In genomic region chr15:11008756-11009155, GRCm38 (mm10) we compare ENCODE assay signal across 12 mouse cellular contexts. TPM values are rescaled to one million over a fixed set of nuclear protein-coding genes. Genes with fewer than 3 reads are reported as not detected.
A peak's percentile ranks its signal among the peaks of the same experiment; 100 is the strongest.
DNase-seq lines count a peak whose midpoint lies in the region; ATAC-seq and TF ChIP-seq lines count a peak whose summit lies in the region.
"Had no signal": no experiment of that assay in that cellular context is flagged by ENCODE, and none has a peak within 500 bp of the region (broad histone marks: within the 10 kb centered on the region; RNA-seq: fewer than 3 reads in every experiment).

No protein-coding gene starts in this region.

- intact Hi-C loops in left cerebral cortex, postnatal 14 days (cut with DNase I), result no loop called here

- no peak for TF ChIP-seq EP300 in ES-Bruce4 (IDR thresholded peaks at IDR 0.05; ENCODE audit: insufficient read depth, low read depth, low read length)

- no peaks in the 10 kb centered on the region for H3K9me3 ChIP-seq in forebrain, embryonic 15.5 days
- H3K9me3 ChIP-seq in forebrain, embryonic 12.5 days, result no peaks in the 10 kb centered on the region
- no peaks in the 10 kb centered on the region for H3K9me3 ChIP-seq in kidney, embryonic 16.5 days (ENCODE audit: low read length)
- H3K9me3 ChIP-seq in ES-Bruce4 (replicated peaks; ENCODE audit: control insufficient read depth, insufficient read depth, low read length, poor library complexity, severe bottlenecking), result no peaks in the 10 kb centered on the region
- H3K9me3 ChIP-seq: G1E; heart, embryonic 15.5 days had no signal

- H3K4me1 ChIP-seq in forebrain, embryonic 15.5 days, result no peaks in the 10 kb centered on the region
- no peaks in the 10 kb centered on the region for H3K4me1 ChIP-seq in forebrain, embryonic 12.5 days
- H3K4me1 ChIP-seq in kidney, embryonic 16.5 days (ENCODE audit: insufficient read depth, low read length), result no peaks in the 10 kb centered on the region
- H3K4me1 ChIP-seq in ES-Bruce4 (ENCODE audit: control insufficient read depth, insufficient read depth, low read length), result no peaks in the 10 kb centered on the region
- H3K4me1 ChIP-seq: heart, embryonic 15.5 days had no signal

- TF ChIP-seq CTCF in ES-Bruce4 (IDR thresholded peaks at IDR 0.05; ENCODE audit: low read depth, low read length), result peak; percentile 35

- WGBS in forebrain, embryonic 15.5 days, result 23% methylated on average over 5 of the region's 5 CpGs
- 23% methylated on average over 5 of the region's 5 CpGs for WGBS in forebrain, embryonic 12.5 days
- WGBS in kidney, embryonic 16.5 days, result 18% methylated on average over 5 of the region's 5 CpGs

- no peak overlapping the region for H3K9ac ChIP-seq in forebrain, embryonic 15.5 days (replicated peaks)
- H3K9ac ChIP-seq in forebrain, embryonic 12.5 days, result no peak overlapping the region
- H3K9ac ChIP-seq in kidney, embryonic 16.5 days (replicated peaks; ENCODE audit: low read length), result no peak overlapping the region
- no peak overlapping the region for H3K9ac ChIP-seq in ES-Bruce4 (ENCODE audit: low read depth, poor library complexity, severe bottlenecking)
- H3K9ac ChIP-seq: heart, embryonic 15.5 days had no signal

- peak; percentile 55; the same call in 1 of the 2 replicates for ATAC-seq in forebrain, embryonic 15.5 days (replicated peaks)
- no peak for ATAC-seq in forebrain, embryonic 12.5 days (ENCODE audit: low FRiP score)
- no peak for ATAC-seq in kidney, embryonic 16.5 days (ENCODE audit: low FRiP score, low TSS enrichment)

- H3K27ac ChIP-seq in forebrain, embryonic 15.5 days (replicated peaks), result no peak overlapping the region
- no peak overlapping the region for H3K27ac ChIP-seq in forebrain, embryonic 12.5 days
- H3K27ac ChIP-seq in kidney, embryonic 16.5 days (ENCODE audit: low read length), result no peak overlapping the region
- H3K27ac ChIP-seq in ES-Bruce4 (ENCODE audit: insufficient read depth, low read length), result no peak overlapping the region
- H3K27ac ChIP-seq: heart, embryonic 15.5 days had no signal

- no peak overlapping the region for H3K4me3 ChIP-seq in forebrain, embryonic 15.5 days
- H3K4me3 ChIP-seq in forebrain, embryonic 12.5 days (replicated peaks), result no peak overlapping the region
- H3K4me3 ChIP-seq in kidney, embryonic 16.5 days (ENCODE audit: low read length), result no peak overlapping the region
- H3K4me3 ChIP-seq in ES-Bruce4 (ENCODE audit: low read depth, low read length), result no peak overlapping the region
- H3K4me3 ChIP-seq: heart, embryonic 15.5 days had no signal

- no peak for TF ChIP-seq POLR2A in ES-Bruce4 (IDR thresholded peaks at IDR 0.05; ENCODE audit: insufficient read depth, low read length)

- H3K4me2 ChIP-seq in forebrain, embryonic 15.5 days (replicated peaks), result no peak overlapping the region
- no peak overlapping the region for H3K4me2 ChIP-seq in forebrain, embryonic 12.5 days
- H3K4me2 ChIP-seq in kidney, embryonic 16.5 days (replicated peaks; ENCODE audit: low read depth, low read length), result no peak overlapping the region
- H3K4me2 ChIP-seq: heart, embryonic 15.5 days had no signal

- no peaks in the 10 kb centered on the region for H3K27me3 ChIP-seq in forebrain, embryonic 15.5 days
- H3K27me3 ChIP-seq in forebrain, embryonic 12.5 days, result no peaks in the 10 kb centered on the region
- H3K27me3 ChIP-seq in kidney, embryonic 16.5 days (ENCODE audit: insufficient read depth, low read length), result no peaks in the 10 kb centered on the region
- H3K27me3 ChIP-seq in ES-Bruce4 (ENCODE audit: control insufficient read depth, insufficient read depth, low read length, poor library complexity, severe bottlenecking), result no peaks in the 10 kb centered on the region; the same call in 1 of the 2 replicates

- peak; percentile 53 for DNase-seq in kidney, postnatal 14 days
- DNase-seq in fibroblast of lung, adult 2 months (ENCODE audit: low read depth), result peak; percentile 12
- DNase-seq in adrenal gland, adult 2 months, result no peak
- no peak for DNase-seq in left cerebral cortex, postnatal 14 days (ENCODE audit: low spot score in 2 of 2)
- DNase-seq: right cerebral cortex, adult 18-20 months had no signal

- H3K36me3 ChIP-seq in forebrain, embryonic 15.5 days, result no peaks in the 10 kb centered on the region
- H3K36me3 ChIP-seq in forebrain, embryonic 12.5 days (replicated peaks), result no peaks in the 10 kb centered on the region
- no peaks in the 10 kb centered on the region for H3K36me3 ChIP-seq in kidney, embryonic 16.5 days (ENCODE audit: insufficient read depth, low read length)
- no peaks in the 10 kb centered on the region for H3K36me3 ChIP-seq in ES-Bruce4 (ENCODE audit: control insufficient read depth, insufficient read depth, low read length, poor library complexity, severe bottlenecking)
- H3K36me3 ChIP-seq: G1E; heart, embryonic 15.5 days had no signal

RNA-seq across cellular contexts. Expression of gene Slc45a2, which starts 8.2 kb away (rescaled TPM):
- 0.11 TPM in 1 of 2 replicates, not detected in the other for polyA plus RNA-seq in forebrain, embryonic 15.5 days (2015; fragmentation: Nextera tagmentation; extraction: Ambion mirVana)
- polyA plus RNA-seq in forebrain, embryonic 12.5 days (2016; fragmentation: Nextera tagmentation; extraction: Ambion mirVana), result 0.13 and 0.17 TPM in 2 replicates
- 0.05 TPM in 1 of 2 replicates, not detected in the other for polyA plus RNA-seq in kidney, embryonic 16.5 days (2015; fragmentation: Nextera tagmentation; extraction: Ambion mirVana)
- not detected in 2 replicates for polyA plus RNA-seq in ES-Bruce4 (2011; ENCODE audit: insufficient read depth, insufficient read length, low read depth, missing spikeins)
- not detected for total RNA-seq in adrenal gland, adult 2 months (2021)
- 0.04 TPM in 1 of 2 replicates, not detected in the other for polyA plus RNA-seq in adrenal gland, adult 2 months (2012; rRNA removed)
- not detected for total RNA-seq in left cerebral cortex, postnatal 14 days (2021)
- polyA plus RNA-seq: G1E; liver, embryonic 16.5 days had no signal

RNA-seq across cellular contexts. Expression of gene Amacr, which starts 27.2 kb away (rescaled TPM):
- 7.9 and 11.0 TPM in 2 replicates for polyA plus RNA-seq in forebrain, embryonic 15.5 days (2015; fragmentation: Nextera tagmentation; extraction: Ambion mirVana)
- 5.5 and 10.0 TPM in 2 replicates for polyA plus RNA-seq in forebrain, embryonic 12.5 days (2016; fragmentation: Nextera tagmentation; extraction: Ambion mirVana)
- 37.1 and 44.4 TPM in 2 replicates for polyA plus RNA-seq in kidney, embryonic 16.5 days (2015; fragmentation: Nextera tagmentation; extraction: Ambion mirVana)
- polyA plus RNA-seq in ES-Bruce4 (2011; ENCODE audit: insufficient read depth, insufficient read length, low read depth, missing spikeins), result 11.8 and 15.0 TPM in 2 replicates
- total RNA-seq in adrenal gland, adult 2 months (2021), result 10 to 100 TPM; 18.9 to 22.0 TPM
- polyA plus RNA-seq in adrenal gland, adult 2 months (2012; rRNA removed), result 7.5 and 9.5 TPM in 2 replicates
- total RNA-seq in left cerebral cortex, postnatal 14 days (2021), result 10 to 100 TPM in 1 of 2 experiments, 1 to 10 TPM in 1; 8.3 to 10.2 TPM

RNA-seq across cellular contexts. Expression of gene Rxfp3, which starts 29.0 kb away (rescaled TPM):
- polyA plus RNA-seq in forebrain, embryonic 15.5 days (2015; fragmentation: Nextera tagmentation; extraction: Ambion mirVana), result 1.8 and 2.1 TPM in 2 replicates
- 1.9 and 2.5 TPM in 2 replicates for polyA plus RNA-seq in forebrain, embryonic 12.5 days (2016; fragmentation: Nextera tagmentation; extraction: Ambion mirVana)
- 0.33 and 0.37 TPM in 2 replicates for polyA plus RNA-seq in kidney, embryonic 16.5 days (2015; fragmentation: Nextera tagmentation; extraction: Ambion mirVana)
- polyA plus RNA-seq in ES-Bruce4 (2011; ENCODE audit: insufficient read depth, insufficient read length, low read depth, missing spikeins), result not detected in 2 replicates
- not detected for total RNA-seq in adrenal gland, adult 2 months (2021)
- not detected in 2 replicates for polyA plus RNA-seq in adrenal gland, adult 2 months (2012; rRNA removed)
- total RNA-seq in left cerebral cortex, postnatal 14 days (2021), result 1 to 10 TPM; 3.7 to 4.7 TPM
- total RNA-seq: G1E had no signal
- polyA plus RNA-seq: G1E; liver, embryonic 16.5 days had no signal

RNA-seq across cellular contexts. Expression of gene Adamts12, which starts 55.8 kb away (rescaled TPM):
- polyA plus RNA-seq in forebrain, embryonic 15.5 days (2015; fragmentation: Nextera tagmentation; extraction: Ambion mirVana), result 0.74 and 1.0 TPM in 2 replicates
- polyA plus RNA-seq in forebrain, embryonic 12.5 days (2016; fragmentation: Nextera tagmentation; extraction: Ambion mirVana), result 1.7 and 3.2 TPM in 2 replicates
- 3.6 and 3.8 TPM in 2 replicates for polyA plus RNA-seq in kidney, embryonic 16.5 days (2015; fragmentation: Nextera tagmentation; extraction: Ambion mirVana)
- 0.93 and 1.0 TPM in 2 replicates for polyA plus RNA-seq in ES-Bruce4 (2011; ENCODE audit: insufficient read depth, insufficient read length, low read depth, missing spikeins)
- total RNA-seq in adrenal gland, adult 2 months (2021), result 1 to 10 TPM; 3.8 to 4.0 TPM
- 0.40 and 0.48 TPM in 2 replicates for polyA plus RNA-seq in adrenal gland, adult 2 months (2012; rRNA removed)
- 1 to 10 TPM; 2.3 TPM for total RNA-seq in left cerebral cortex, postnatal 14 days (2021)
- polyA plus RNA-seq: G1E had no signal

RNA-seq across cellular contexts. Expression of gene C1qtnf3, which starts 56.6 kb away (rescaled TPM):
- 0.15 and 0.32 TPM in 2 replicates for polyA plus RNA-seq in forebrain, embryonic 15.5 days (2015; fragmentation: Nextera tagmentation; extraction: Ambion mirVana)
- polyA plus RNA-seq in forebrain, embryonic 12.5 days (2016; fragmentation: Nextera tagmentation; extraction: Ambion mirVana), result 0.59 and 1.6 TPM in 2 replicates
- 12.3 and 15.1 TPM in 2 replicates for polyA plus RNA-seq in kidney, embryonic 16.5 days (2015; fragmentation: Nextera tagmentation; extraction: Ambion mirVana)
- polyA plus RNA-seq in ES-Bruce4 (2011; ENCODE audit: insufficient read depth, insufficient read length, low read depth, missing spikeins), result not detected in 2 replicates
- 1 to 10 TPM in 1 of 2 experiments, under 1 TPM in 1; 0.63 to 1.3 TPM for total RNA-seq in adrenal gland, adult 2 months (2021)
- 0.19 and 0.54 TPM in 2 replicates for polyA plus RNA-seq in adrenal gland, adult 2 months (2012; rRNA removed)
- under 1 TPM; 0.19 to 0.33 TPM for total RNA-seq in left cerebral cortex, postnatal 14 days (2021)
- total RNA-seq: G1E had no signal
- polyA plus RNA-seq: G1E had no signal

Comparison
In these comparisons a context has a peak if more than half of its experiments do, and no peak if none do; other contexts are left out.
1. DNase-seq: peak in kidney, postnatal 14 days (single experiment) and fibroblast of lung, adult 2 months (single experiment); none in adrenal gland, adult 2 months (single experiment) and left cerebral cortex, postnatal 14 days (0 of 2).